7 mouse cellular contexts compared by ENCODE assay signal in the genomic region with DNA sequence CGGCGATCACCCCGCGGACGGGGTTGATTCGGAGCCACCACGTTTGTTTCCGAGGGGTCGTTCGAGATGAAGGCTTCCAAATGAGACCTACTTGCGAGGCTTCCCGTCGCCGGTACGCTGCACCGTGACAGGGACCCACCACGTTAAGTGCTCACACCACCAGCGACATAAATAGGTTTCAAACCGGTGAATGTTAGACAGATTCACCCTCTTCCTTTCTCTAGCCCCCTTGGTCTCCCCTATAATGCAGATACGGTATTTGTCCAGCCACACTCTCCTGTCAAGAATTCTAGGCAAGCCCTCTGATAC. TPM values are rescaled to one million over a fixed set of nuclear protein-coding genes. Genes with fewer than 3 reads are reported as not detected.
DNase-seq lines count a peak whose midpoint lies in the region; ATAC-seq and TF ChIP-seq lines count a peak whose summit lies in the region.

No protein-coding gene starts in this region.

- H3K36me3 ChIP-seq in neural tube, embryonic 11.5 days (ENCODE audit: control insufficient read depth, insufficient read depth, low read length), result no peaks in the 10 kb centered on the region
- H3K36me3 ChIP-seq in forebrain, embryonic 11.5 days (ENCODE audit: control insufficient read depth, insufficient read depth, low read length), result no peaks in the 10 kb centered on the region
- peaks cover 3% of the 10 kb centered on the region for H3K36me3 ChIP-seq in limb, embryonic 14.5 days (ENCODE audit: control insufficient read depth, insufficient read depth, low read length)
- H3K36me3 ChIP-seq in stomach, embryonic 14.5 days (ENCODE audit: control insufficient read depth, insufficient read depth, low read length), result peaks cover 3% of the 10 kb centered on the region; the same call in 1 of the 2 replicates

- H3K9me3 ChIP-seq in neural tube, embryonic 11.5 days (ENCODE audit: control insufficient read depth, low read length), result no peaks in the 10 kb centered on the region
- H3K9me3 ChIP-seq in forebrain, embryonic 11.5 days (ENCODE audit: control insufficient read depth, low read length), result no peaks in the 10 kb centered on the region
- no peaks in the 10 kb centered on the region for H3K9me3 ChIP-seq in limb, embryonic 14.5 days (ENCODE audit: control insufficient read depth, low read length)
- no peaks in the 10 kb centered on the region for H3K9me3 ChIP-seq in stomach, embryonic 14.5 days (ENCODE audit: control insufficient read depth, low read depth, low read length)

- 0% methylated on average over 20 of the region's 20 CpGs for WGBS in neural tube, embryonic 11.5 days
- WGBS in forebrain, embryonic 11.5 days, result under 1% methylated on average over 20 of the region's 20 CpGs
- WGBS in limb, embryonic 14.5 days, result 0% methylated on average over 20 of the region's 20 CpGs
- under 1% methylated on average over 20 of the region's 20 CpGs for whole genome bisulfite sequencing in stomach, embryonic 14.5 days

- peaks cover 7% of the 10 kb centered on the region for H3K4me1 ChIP-seq in neural tube, embryonic 11.5 days (ENCODE audit: control insufficient read depth, insufficient read depth, low read length)
- H3K4me1 ChIP-seq in forebrain, embryonic 11.5 days (replicated peaks; ENCODE audit: control insufficient read depth, insufficient read depth, low read length), result peaks cover 11% of the 10 kb centered on the region
- H3K4me1 ChIP-seq in limb, embryonic 14.5 days (ENCODE audit: control insufficient read depth, insufficient read depth, low read length), result peaks cover 19% of the 10 kb centered on the region
- H3K4me1 ChIP-seq in stomach, embryonic 14.5 days (ENCODE audit: control insufficient read depth, insufficient read depth, low read length), result peaks cover 15% of the 10 kb centered on the region

- peak overlapping the region; percentile 98 for H3K27ac ChIP-seq in neural tube, embryonic 11.5 days (ENCODE audit: low read depth, low read length)
- H3K27ac ChIP-seq in forebrain, embryonic 11.5 days (ENCODE audit: low read depth, low read length), result peak overlapping the region; percentile 99
- H3K27ac ChIP-seq in limb, embryonic 14.5 days (replicated peaks; ENCODE audit: low read depth, low read length), result peak overlapping the region; percentile 100
- H3K27ac ChIP-seq in stomach, embryonic 14.5 days (ENCODE audit: low read length), result peak overlapping the region; percentile 100

- no peak for TF ChIP-seq POLR2A in limb, embryonic 14.5 days (IDR thresholded peaks at IDR 0.05; ENCODE audit: borderline replicate concordance, extremely low read depth, insufficient read depth, insufficient read length)

- H3K27me3 ChIP-seq in neural tube, embryonic 11.5 days (ENCODE audit: control insufficient read depth, insufficient read depth, low read length), result no peaks in the 10 kb centered on the region
- no peaks in the 10 kb centered on the region for H3K27me3 ChIP-seq in forebrain, embryonic 11.5 days (ENCODE audit: control insufficient read depth, insufficient read depth, low read length)
- H3K27me3 ChIP-seq in limb, embryonic 14.5 days (ENCODE audit: control insufficient read depth, insufficient read depth, low read length), result no peaks in the 10 kb centered on the region
- no peaks in the 10 kb centered on the region for H3K27me3 ChIP-seq in stomach, embryonic 14.5 days (ENCODE audit: control insufficient read depth, insufficient read depth, low read length)

- ATAC-seq in neural tube, embryonic 11.5 days (ENCODE audit: insufficient read depth, low FRiP score, low TSS enrichment), result peak; percentile 37
- peak; percentile 21; the same call in 1 of the 2 replicates for ATAC-seq in forebrain, embryonic 11.5 days (replicated peaks; ENCODE audit: low FRiP score)
- no peak for ATAC-seq in limb, embryonic 14.5 days (ENCODE audit: low FRiP score, low read depth)
- no peak for ATAC-seq in stomach, embryonic 14.5 days (ENCODE audit: insufficient number of reproducible peaks, insufficient read depth, low FRiP score, low read depth)

- H3K4me2 ChIP-seq in neural tube, embryonic 11.5 days (ENCODE audit: low read depth), result peak overlapping the region; percentile 66
- H3K4me2 ChIP-seq in forebrain, embryonic 11.5 days (ENCODE audit: low read depth, low read length, severe bottlenecking), result peak overlapping the region; percentile 70
- peak overlapping the region; percentile 72 for H3K4me2 ChIP-seq in limb, embryonic 14.5 days (replicated peaks; ENCODE audit: low read depth, low read length, severe bottlenecking)
- peak overlapping the region; percentile 72 for H3K4me2 ChIP-seq in stomach, embryonic 14.5 days (replicated peaks; ENCODE audit: low read depth, low read length)

- no peak for DNase-seq in neural tube, embryonic 11.5 days (ENCODE audit: low spot score)
- no peak for DNase-seq in neural tube, embryonic 10.5 days (ENCODE audit: extremely low spot score, low spot score)
- DNase-seq in forebrain, embryonic 11.5 days (ENCODE audit: low spot score), result no peak
- DNase-seq in limb, embryonic 14.5 days (ENCODE audit: low spot score), result no peak
- no peak for DNase-seq in urinary bladder, postnatal 4 days (ENCODE audit: low spot score in 2 of 2)
- no peak for DNase-seq in gastrocnemius, postnatal 10 days

- H3K4me3 ChIP-seq in neural tube, embryonic 11.5 days (ENCODE audit: low read depth, low read length), result peak overlapping the region; percentile 98
- H3K4me3 ChIP-seq in forebrain, embryonic 11.5 days (ENCODE audit: low read depth, low read length), result peak overlapping the region; percentile 95
- peak overlapping the region; percentile 92 for H3K4me3 ChIP-seq in limb, embryonic 14.5 days (replicated peaks; ENCODE audit: low read length)
- peak overlapping the region; percentile 84 for H3K4me3 ChIP-seq in stomach, embryonic 14.5 days (ENCODE audit: low read depth, low read length)

- H3K9ac ChIP-seq in neural tube, embryonic 11.5 days (ENCODE audit: low read length), result peak overlapping the region; percentile 99
- H3K9ac ChIP-seq in forebrain, embryonic 11.5 days (ENCODE audit: low read length), result peak overlapping the region; percentile 99
- peak overlapping the region; percentile 96 for H3K9ac ChIP-seq in limb, embryonic 14.5 days (ENCODE audit: low read depth, low read length, severe bottlenecking)
- peak overlapping the region; percentile 93 for H3K9ac ChIP-seq in stomach, embryonic 14.5 days (replicated peaks; ENCODE audit: low read depth, low read length)

RNA-seq across cellular contexts. Expression of a gene that starts 0.5 kb away (rescaled TPM):
- polyA plus RNA-seq in neural tube, embryonic 11.5 days (2014; fragmentation: Nextera tagmentation; extraction: Ambion mirVana), result 319 and 324 TPM in 2 replicates
- polyA plus RNA-seq in forebrain, embryonic 11.5 days (2014; fragmentation: Nextera tagmentation; extraction: Ambion mirVana), result 434 and 453 TPM in 2 replicates
- polyA plus RNA-seq in limb, embryonic 14.5 days (2012; rRNA removed), result 106 and 126 TPM in 2 replicates
- 232 and 260 TPM in 2 replicates for polyA plus RNA-seq in limb, embryonic 14.5 days (2014; fragmentation: Nextera tagmentation; extraction: Ambion mirVana)
- polyA plus RNA-seq in stomach, embryonic 14.5 days (2014; fragmentation: Nextera tagmentation; extraction: Ambion mirVana), result 271 and 280 TPM in 2 replicates
- 10 to 100 TPM; 52.5 to 62.9 TPM for total RNA-seq in gastrocnemius, postnatal 10 days (2021)

RNA-seq across cellular contexts. Expression of a gene that starts 15.9 kb away (rescaled TPM):
- 2.4 and 3.1 TPM in 2 replicates for polyA plus RNA-seq in neural tube, embryonic 11.5 days (2014; fragmentation: Nextera tagmentation; extraction: Ambion mirVana)
- 0.73 and 0.80 TPM in 2 replicates for polyA plus RNA-seq in forebrain, embryonic 11.5 days (2014; fragmentation: Nextera tagmentation; extraction: Ambion mirVana)
- 5.7 and 5.9 TPM in 2 replicates for polyA plus RNA-seq in limb, embryonic 14.5 days (2012; rRNA removed)
- polyA plus RNA-seq in limb, embryonic 14.5 days (2014; fragmentation: Nextera tagmentation; extraction: Ambion mirVana), result 5.2 and 5.8 TPM in 2 replicates
- 1.5 and 2.0 TPM in 2 replicates for polyA plus RNA-seq in stomach, embryonic 14.5 days (2014; fragmentation: Nextera tagmentation; extraction: Ambion mirVana)
- 10 to 100 TPM; 10.1 to 11.9 TPM for total RNA-seq in gastrocnemius, postnatal 10 days (2021)

Comparison
In these comparisons a context has a peak if more than half of its experiments do, and no peak if none do; other contexts are left out.
1. ATAC-seq: peak in neural tube, embryonic 11.5 days (single experiment) and forebrain, embryonic 11.5 days (single experiment); none in limb, embryonic 14.5 days (single experiment) and stomach, embryonic 14.5 days (single experiment).
2. Peak in every context shown above with its lines, with median percentiles within 50 percentile points of each other: H3K27ac ChIP-seq, H3K4me2 ChIP-seq, H3K4me3 ChIP-seq and H3K9ac ChIP-seq.